Mouse (Mus musculus): Measurements from ENCODE around the gene Bicdl1.

- TF ChIP-seq POLR2A (IDR thresholded peaks at IDR 0.05; ENCODE audit: borderline replicate concordance, insufficient read depth, low read length) (no peak), CTCF (IDR thresholded peaks at IDR 0.05; ENCODE audit: borderline replicate concordance, insufficient read depth, low read depth, low read length) (no peak)
Measured at GRCm38 (mm10) chr5:115745319-115745718, 13.9 kb upstream of the Bicdl1 start.
